Mouse (Mus musculus) limb, embryonic 11.5 days (tissue): ENCODE measurements around the gene Ss18l2. TPM values are rescaled to one million over a fixed set of nuclear protein-coding genes. Genes with fewer than 3 reads are reported as not detected.

ENCODE experiments used
- ATAC-seq: fragments of 200-750 bp; cut with Nextera tagmentation; 2 replicates; pipeline ENCODE4 v1.8.0; 2017; ENCODE audit warnings: low read depth; ENCODE audit not compliant: insufficient number of reproducible peaks, low FRiP score, low TSS enrichment
- DNase-seq: peaks from one replicate; pipeline ENCODE4 v3.0.0-alpha.2; 2015; ENCODE audit warnings: low spot score
- H3K27ac ChIP-seq: fragments of 300-500 bp; sonication (generic); replicated peaks from 2 replicates; pipeline ENCODE4 v1.5.1; 2014; ENCODE audit warnings: low read depth, mild to moderate bottlenecking, low read length
- H3K27me3 ChIP-seq: fragments of 300-500 bp; sonication (generic); 2 replicates; pipeline ENCODE4 v1.6.1; 2014; ENCODE audit warnings: mild to moderate bottlenecking, low read length, mixed read lengths; ENCODE audit not compliant: control insufficient read depth, insufficient read depth
- H3K36me3 ChIP-seq: fragments of 300-500 bp; sonication (generic); 2 replicates; pipeline ENCODE4 v1.6.1; 2014; ENCODE audit warnings: mild to moderate bottlenecking, low read length, moderate library complexity, mixed read lengths; ENCODE audit not compliant: control insufficient read depth, insufficient read depth
- H3K4me1 ChIP-seq: fragments of 300-500 bp; sonication (generic); 2 replicates; pipeline ENCODE4 v1.6.1; 2014; ENCODE audit warnings: low read length, mixed read lengths; ENCODE audit not compliant: control insufficient read depth, insufficient read depth
- H3K4me2 ChIP-seq: fragments of 300-500 bp; sonication (generic); 2 replicates; pipeline ENCODE4 v1.6.1; 2014; ENCODE audit warnings: low read depth, mild to moderate bottlenecking, moderate library complexity; ENCODE audit not compliant: severe bottlenecking
- H3K4me3 ChIP-seq: fragments of 300-500 bp; sonication (generic); 2 replicates; pipeline ENCODE4 v1.5.1; 2014; ENCODE audit warnings: low read depth, low read length
- H3K9ac ChIP-seq: fragments of 300-500 bp; sonication (generic); 2 replicates; pipeline ENCODE4 v1.6.1; 2014; ENCODE audit warnings: mild to moderate bottlenecking, low read length
- H3K9me3 ChIP-seq: fragments of 300-500 bp; sonication (generic); 2 replicates; pipeline ENCODE4 v1.6.1; 2016; ENCODE audit warnings: low read length; ENCODE audit not compliant: control insufficient read depth
- WGBS: fragments of 180-500 bp; shearing (Covaris S2); extraction: QIAGEN DNeasy Blood & Tissue Kit; methylation state at CpG from one replicate; pipeline ENCODE4 v1.1.7; 2014; 5-methylcytosine and 5-hydroxymethylcytosine counted together
- polyA plus RNA-seq: library from polyadenylated mRNA; unstranded; fragments of >200 nt; fragmentation: Nextera tagmentation; extraction: Ambion mirVana; gene quantifications from 2 replicates; pipeline ENCODE4 v1.2.1, GENCODE M21; 2014

Gene Ss18l2
- polyA plus RNA-seq, 1 experiment from 2014 or later: 99.8 TPM

DNA sequence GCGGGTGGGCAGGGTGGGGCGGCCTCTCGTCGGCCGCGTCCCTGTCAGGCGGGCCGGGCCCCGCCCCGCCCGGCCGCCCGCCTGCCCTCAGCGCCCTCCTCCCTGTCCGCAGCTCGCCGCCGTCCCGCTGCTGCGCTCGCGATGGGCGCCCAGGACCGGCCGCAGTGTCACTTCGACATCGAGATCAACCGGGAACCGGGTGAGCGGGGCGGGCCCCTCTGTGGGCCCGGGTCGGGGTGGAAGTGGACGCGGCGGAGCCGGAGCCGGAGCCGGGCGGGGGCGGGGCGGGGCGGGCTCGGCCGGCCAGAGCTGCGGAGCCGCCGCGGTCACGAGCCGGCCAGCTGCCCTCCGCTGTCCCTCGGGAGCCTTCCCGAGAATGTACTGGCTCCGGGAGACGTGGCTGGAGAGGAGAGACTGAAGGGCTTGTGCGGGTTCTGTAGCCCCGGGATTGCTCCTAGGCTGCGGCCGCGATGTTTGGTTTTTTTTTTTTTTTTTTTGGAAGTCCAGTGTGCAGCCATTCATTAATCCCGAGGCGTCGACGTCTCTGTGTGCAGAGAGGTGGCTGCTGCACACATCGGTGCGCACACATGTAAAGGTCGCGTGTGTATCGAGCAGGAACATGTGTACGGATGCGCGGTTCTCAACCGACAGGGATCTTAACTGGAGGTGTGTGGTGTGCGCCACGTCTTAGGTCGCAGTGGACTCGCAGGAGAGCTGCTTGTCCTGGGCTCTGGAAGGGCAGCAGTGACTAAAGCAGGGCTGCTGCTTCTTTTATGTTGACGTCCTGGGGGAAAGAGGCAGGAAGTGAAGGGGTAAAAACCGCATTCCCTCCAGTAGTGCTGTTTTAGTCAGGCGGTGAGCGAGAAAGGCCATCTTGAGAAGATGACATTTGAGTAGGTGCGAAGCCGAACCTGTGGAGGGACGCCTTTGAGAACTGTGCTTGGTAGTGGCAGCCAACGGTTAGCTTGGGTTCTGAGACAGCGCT is 9.5 kb downstream of the Ss18l2 start:
- no peaks in the 10 kb centered on the region for H3K27me3 ChIP-seq
- under 1% methylated on average over 67 of the region's 87 CpGs for WGBS
- peak overlapping the region; percentile 72 for H3K4me3 ChIP-seq
- peak overlapping the region; percentile 85 for H3K4me2 ChIP-seq
- no peaks in the 10 kb centered on the region for H3K9me3 ChIP-seq
- peak overlapping the region; percentile 91 for H3K9ac ChIP-seq
- DNase-seq (peak; percentile 64), ATAC-seq (peak; percentile 10)
- no peaks in the 10 kb centered on the region for H3K36me3 ChIP-seq
- H3K27ac ChIP-seq: peak overlapping the region; percentile 93
- H3K4me1 ChIP-seq: peaks cover 7% of the 10 kb centered on the region; the same call in 1 of the 2 replicates

DNA sequence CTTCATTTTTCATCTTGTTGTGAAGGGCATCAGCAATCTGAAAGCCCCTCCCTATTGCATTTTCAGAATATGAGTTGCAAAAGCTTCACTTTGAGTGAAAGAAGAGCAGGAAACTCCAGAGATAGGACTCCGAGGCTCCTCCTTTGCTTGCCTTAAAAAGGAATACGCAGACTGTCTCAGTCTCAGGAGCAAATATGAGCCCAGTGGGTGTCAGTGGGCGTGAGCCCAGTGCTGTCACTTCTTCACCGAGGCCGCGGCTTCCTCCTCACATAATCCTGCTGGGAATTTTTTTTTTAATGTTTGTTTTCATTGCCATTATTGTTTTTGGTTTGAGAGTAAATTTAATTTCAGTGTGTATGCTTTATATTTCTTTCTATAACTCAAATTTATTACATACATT is 30.4 kb downstream of the Ss18l2 start:
- H3K36me3 ChIP-seq: peaks cover 11% of the 10 kb centered on the region
- 94% methylated on average over 6 of the region's 6 CpGs for WGBS
- ATAC-seq: no peak

DNA sequence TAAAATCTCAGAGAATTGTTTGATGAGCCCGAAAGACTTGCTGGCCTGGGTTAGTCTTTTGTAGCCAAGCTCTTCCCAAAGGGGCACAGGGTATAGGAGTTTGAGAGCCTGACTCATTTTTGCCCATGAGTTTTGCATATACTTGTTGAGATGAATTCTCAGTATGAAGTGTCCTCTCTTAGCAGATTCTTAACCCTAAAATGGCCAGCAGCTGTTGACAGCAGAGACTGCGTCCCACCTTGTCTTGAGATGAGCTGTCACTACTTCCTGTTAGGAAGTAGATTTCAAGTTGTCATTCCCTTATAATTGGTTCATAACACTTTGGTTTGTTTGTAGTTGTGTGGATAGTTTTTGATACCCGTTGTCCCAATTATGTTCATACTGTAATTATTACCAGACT is 31.0 kb downstream of the Ss18l2 start:
- Histone ChIP-seq H3K27me3 (no peaks in the 10 kb centered on the region), H3K36me3 (peaks cover 13% of the 10 kb centered on the region), H3K9me3 (no peaks in the 10 kb centered on the region), H3K27ac (no peak overlapping the region), H3K4me1 (no peaks in the 10 kb centered on the region), H3K4me2 (no peak overlapping the region), H3K9ac (no peak overlapping the region), H3K4me3 (no peak overlapping the region)
- no peak for DNase-seq
- WGBS: 91% methylated on average over 3 of the region's 3 CpGs
- no peak for ATAC-seq

More for the DNA sequence above, 30.4 kb downstream of the Ss18l2 start:
- H3K9me3 ChIP-seq: no peaks in the 10 kb centered on the region
- H3K9ac ChIP-seq: no peak overlapping the region
- no peaks in the 10 kb centered on the region for H3K27me3 ChIP-seq
- no peak overlapping the region for H3K4me2 ChIP-seq
- no peaks in the 10 kb centered on the region for H3K4me1 ChIP-seq
- H3K27ac ChIP-seq: no peak overlapping the region
- no peak for DNase-seq
- no peak overlapping the region for H3K4me3 ChIP-seq

DNA sequence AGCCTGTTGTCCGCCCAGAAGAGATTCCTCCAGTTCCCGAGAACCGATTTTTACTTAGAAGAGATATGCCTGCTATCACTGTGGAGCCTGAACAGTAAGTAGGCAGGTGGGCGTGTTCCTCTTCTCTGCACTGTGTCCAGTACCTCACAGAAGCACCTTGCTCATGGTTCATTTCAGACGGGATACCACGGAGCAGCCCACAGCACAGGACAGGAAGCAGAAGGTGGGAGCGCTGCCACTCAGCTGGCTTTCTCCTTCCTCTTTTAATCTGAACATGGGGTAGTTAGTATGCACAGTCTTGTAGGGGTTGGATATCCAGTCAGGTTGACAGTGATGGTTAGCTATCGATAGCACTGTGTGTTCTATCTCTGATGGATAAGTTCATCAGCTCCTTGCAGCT is 33.9 kb downstream of the Ss18l2 start:
- H3K4me2 ChIP-seq: no peak overlapping the region
- H3K27me3 ChIP-seq: no peaks in the 10 kb centered on the region
- no peaks in the 10 kb centered on the region for H3K4me1 ChIP-seq
- no peak overlapping the region for H3K4me3 ChIP-seq
- DNase-seq (no peak), ATAC-seq (no peak)
- peaks cover 29% of the 10 kb centered on the region for H3K36me3 ChIP-seq
- no peaks in the 10 kb centered on the region for H3K9me3 ChIP-seq
- H3K9ac ChIP-seq: no peak overlapping the region
- H3K27ac ChIP-seq: no peak overlapping the region
- 93% methylated on average over 8 of the region's 8 CpGs for WGBS

DNA sequence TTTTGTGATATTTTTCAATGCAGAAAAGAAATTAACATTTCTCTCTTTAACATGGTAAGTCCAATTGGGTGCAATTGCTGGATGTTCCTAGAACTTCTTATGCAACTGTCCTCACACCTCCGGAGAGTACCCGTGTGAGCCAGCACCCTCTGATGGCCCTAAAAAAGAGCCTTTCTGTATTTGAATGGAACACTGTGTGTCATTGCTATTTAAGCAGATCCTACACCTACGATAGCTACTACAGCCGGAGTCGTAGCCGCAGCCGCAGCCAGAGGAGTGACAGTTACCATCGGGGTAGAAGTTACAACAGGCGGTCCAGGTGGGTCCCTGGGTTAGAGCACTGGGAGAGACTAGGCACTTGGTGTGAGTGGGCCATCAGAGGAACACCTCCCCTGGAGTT is 42.6 kb downstream of the Ss18l2 start:
- H3K36me3 ChIP-seq: peaks cover 36% of the 10 kb centered on the region
- H3K27ac ChIP-seq: no peak overlapping the region
- H3K27me3 ChIP-seq: no peaks in the 10 kb centered on the region
- 96% methylated on average over 9 of the region's 9 CpGs for WGBS
- H3K9me3 ChIP-seq: no peaks in the 10 kb centered on the region
- no peak overlapping the region for H3K4me2 ChIP-seq
- peaks cover 3% of the 10 kb centered on the region for H3K4me1 ChIP-seq
- no peak overlapping the region for H3K4me3 ChIP-seq
- DNase-seq: peak; percentile 17
- ATAC-seq: no peak
- H3K9ac ChIP-seq: no peak overlapping the region

DNA sequence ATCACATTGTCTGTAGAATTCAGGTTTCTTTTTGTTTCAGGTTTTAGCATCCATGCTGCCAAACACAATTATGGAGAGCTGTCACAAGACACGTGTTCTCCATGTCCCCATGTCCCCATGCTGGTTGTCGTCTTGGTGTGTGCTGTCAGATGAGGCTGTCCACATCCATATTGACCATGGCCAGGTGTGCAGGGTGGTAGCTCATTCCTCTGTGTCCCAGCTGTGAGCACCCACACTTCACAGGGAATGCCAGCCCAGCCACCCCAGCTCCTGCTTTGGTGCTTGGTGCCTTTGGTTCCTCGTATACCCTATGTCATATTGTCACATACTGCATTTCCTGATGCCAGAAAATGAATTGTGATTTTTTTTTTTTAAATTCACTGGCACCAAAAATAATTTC is 44.5 kb downstream of the Ss18l2 start:
- Histone ChIP-seq H3K4me3 (no peak overlapping the region), H3K9ac (no peak overlapping the region), H3K27ac (no peak overlapping the region), H3K27me3 (no peaks in the 10 kb centered on the region), H3K36me3 (peaks cover 25% of the 10 kb centered on the region), H3K4me1 (peaks cover 14% of the 10 kb centered on the region), H3K9me3 (no peaks in the 10 kb centered on the region), H3K4me2 (no peak overlapping the region)
- ATAC-seq (no peak), DNase-seq (peak; percentile 16)
- 93% methylated on average over 3 of the region's 3 CpGs for WGBS

DNA sequence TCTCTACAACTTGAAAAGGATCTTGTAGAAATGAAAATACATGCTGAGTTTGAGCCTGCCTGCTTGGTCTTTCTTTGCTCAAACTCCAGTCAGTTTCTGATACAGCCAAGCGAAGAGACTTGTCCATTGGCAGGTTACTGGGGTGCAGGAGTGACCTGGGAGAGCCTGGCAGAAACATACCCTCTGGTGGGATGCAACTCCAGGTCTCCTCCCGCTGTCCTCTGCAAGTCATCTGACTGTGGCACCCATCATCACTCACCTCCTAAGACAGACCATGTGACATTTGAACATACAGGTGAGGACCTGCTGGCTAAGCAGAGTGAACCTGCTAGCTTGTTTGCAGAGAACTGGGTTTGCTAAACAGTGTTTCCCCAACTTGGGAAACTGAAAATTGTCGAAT is 46.7 kb downstream of the Ss18l2 start:
- no peaks in the 10 kb centered on the region for H3K27me3 ChIP-seq
- H3K36me3 ChIP-seq: peaks cover 13% of the 10 kb centered on the region
- WGBS: 88% methylated on average over 3 of the region's 3 CpGs
- no peak overlapping the region for H3K4me2 ChIP-seq
- ATAC-seq: no peak
- peak; percentile 18 for DNase-seq
- H3K27ac ChIP-seq: no peak overlapping the region
- peaks cover 22% of the 10 kb centered on the region for H3K4me1 ChIP-seq
- H3K9me3 ChIP-seq: no peaks in the 10 kb centered on the region
- no peak overlapping the region for H3K9ac ChIP-seq
- no peak overlapping the region for H3K4me3 ChIP-seq

DNA sequence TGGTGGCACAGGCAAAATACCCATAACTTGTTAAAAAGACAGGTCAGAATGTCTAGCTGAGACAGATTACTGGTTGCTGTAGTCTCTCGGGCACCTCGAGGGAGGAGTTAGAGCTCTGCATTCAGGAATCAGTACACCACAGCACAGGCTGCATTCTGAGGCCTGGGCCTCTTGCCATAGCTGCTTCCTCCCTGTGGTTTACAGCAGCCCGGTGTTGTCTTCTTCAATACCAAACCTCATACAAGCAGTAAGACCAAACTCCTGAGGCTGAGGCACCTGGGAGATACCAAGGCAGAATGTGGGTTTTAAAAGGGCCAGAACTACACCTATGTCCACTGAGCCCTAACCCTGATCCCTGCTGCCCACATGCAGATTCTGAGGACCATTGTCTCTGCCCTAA is 47.3 kb downstream of the Ss18l2 start:
- peak overlapping the region; percentile 4; the same call in 1 of the 2 replicates for H3K4me2 ChIP-seq
- H3K4me3 ChIP-seq: no peak overlapping the region
- H3K9ac ChIP-seq: no peak overlapping the region; the same call in 1 of the 2 replicates
- DNase-seq (peak; percentile 54), ATAC-seq (no peak)
- peak overlapping the region; percentile 75 for H3K27ac ChIP-seq
- no peaks in the 10 kb centered on the region for H3K9me3 ChIP-seq
- WGBS: 59% methylated on average over 3 of the region's 3 CpGs
- H3K4me1 ChIP-seq: peaks cover 22% of the 10 kb centered on the region
- H3K27me3 ChIP-seq: no peaks in the 10 kb centered on the region
- peaks cover 8% of the 10 kb centered on the region; the same call in 1 of the 2 replicates for H3K36me3 ChIP-seq
